Mouse (Mus musculus) heart, postnatal 0 days (tissue): ENCODE measurements at regions not wholly inside any gene's neighbourhood (a gene's known extent, or its start where the extent isn't known, plus 50 kb on each side); places are given as distances from the start of the nearest gene placed in this dataset.

ENCODE experiments used
- CTCF ChIP-seq: IDR thresholded peaks from 2 replicates; pipeline ENCODE4 v1.5.1; 2016; ENCODE audit warnings: antibody characterized with exemption, control low read depth, low read depth
- EP300 ChIP-seq: IDR thresholded peaks from 2 replicates; pipeline ENCODE4 v1.6.1; 2016; ENCODE audit warnings: antibody characterized with exemption, low read depth

- no peak for TF ChIP-seq CTCF
- no peak for TF ChIP-seq EP300
These were observed 104.4 kb downstream of the Ttc32 start for GRCm38 (mm10) chr12:9133890-9134870.
